Mouse (Mus musculus): ENCODE results near the gene Plppr2. TPM values are rescaled to one million over a fixed set of nuclear protein-coding genes. Genes with fewer than 3 reads are reported as not detected.

The Plppr2 gene
- polyA plus RNA-seq, 1 experiment: 182 TPM

GRCm38 (mm10) chr9:21963417-21963816, 26.6 kb downstream of the Plppr2 start, which contains the start of gene Epor:
Gene Epor, minus strand, starts transcription at chr9:21963506.
- no peak for TF ChIP-seq POLR2A (IDR thresholded peaks at IDR 0.05; ENCODE audit: borderline replicate concordance, extremely low read depth, insufficient read depth, insufficient read length, poor library complexity, severe bottlenecking)
- no peak for TF ChIP-seq CTCF (IDR thresholded peaks at IDR 0.05; ENCODE audit: borderline replicate concordance, extremely low read depth, insufficient read depth, insufficient read length)
- DNase-seq (ENCODE audit: low read depth): no peak

- TF ChIP-seq CTCF (IDR thresholded peaks at IDR 0.05; ENCODE audit: borderline replicate concordance, extremely low read depth, insufficient read depth, insufficient read length): no peak
- TF ChIP-seq POLR2A (IDR thresholded peaks at IDR 0.05; ENCODE audit: borderline replicate concordance, extremely low read depth, insufficient read depth, insufficient read length, poor library complexity, severe bottlenecking): no peak
- no peak for DNase-seq (ENCODE audit: low read depth)
Observed at GRCm38 (mm10) chr9:21968883-21969282, 32.0 kb downstream of the Plppr2 start.

- TF ChIP-seq POLR2A (IDR thresholded peaks at IDR 0.05; ENCODE audit: borderline replicate concordance, extremely low read depth, insufficient read depth, insufficient read length, poor library complexity, severe bottlenecking): no peak
- no peak for TF ChIP-seq CTCF (IDR thresholded peaks at IDR 0.05; ENCODE audit: borderline replicate concordance, extremely low read depth, insufficient read depth, insufficient read length)
- no peak for DNase-seq (ENCODE audit: low read depth)
Observed at GRCm38 (mm10) chr9:21969304-21969703, 32.5 kb downstream of the Plppr2 start.

GRCm38 (mm10) chr9:21976626-21977175, 39.9 kb downstream of the Plppr2 start:
- DNase-seq (ENCODE audit: low read depth): peak; percentile 35
- TF ChIP-seq CTCF (IDR thresholded peaks at IDR 0.05; ENCODE audit: borderline replicate concordance, extremely low read depth, insufficient read depth, insufficient read length): no peak
- TF ChIP-seq POLR2A (IDR thresholded peaks at IDR 0.05; ENCODE audit: borderline replicate concordance, extremely low read depth, insufficient read depth, insufficient read length, poor library complexity, severe bottlenecking): no peak

DNA sequence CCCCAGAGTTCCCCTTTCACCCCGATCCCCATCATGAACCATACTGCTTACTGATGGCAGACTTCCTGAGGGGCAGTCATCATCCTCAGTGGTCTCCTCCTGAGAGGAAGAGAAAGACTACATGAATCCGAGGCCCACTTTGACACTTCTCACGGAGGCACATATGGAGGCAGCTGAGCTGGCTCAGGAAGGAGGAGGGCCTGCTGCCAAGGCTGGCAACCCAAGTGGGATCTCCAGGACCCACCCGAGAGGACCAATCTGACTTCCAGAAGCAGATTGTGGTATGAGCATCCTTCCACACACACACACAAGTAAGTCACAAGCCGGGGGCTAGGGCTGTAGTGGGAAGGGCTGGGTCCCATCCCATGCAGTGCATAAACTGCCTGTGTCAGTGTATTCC, 40.5 kb downstream of the Plppr2 start:
- peak; percentile 61 for DNase-seq (ENCODE audit: low read depth)
- no peak for TF ChIP-seq CTCF (IDR thresholded peaks at IDR 0.05; ENCODE audit: borderline replicate concordance, extremely low read depth, insufficient read depth, insufficient read length)
- TF ChIP-seq POLR2A (IDR thresholded peaks at IDR 0.05; ENCODE audit: borderline replicate concordance, extremely low read depth, insufficient read depth, insufficient read length, poor library complexity, severe bottlenecking): no peak

DNA sequence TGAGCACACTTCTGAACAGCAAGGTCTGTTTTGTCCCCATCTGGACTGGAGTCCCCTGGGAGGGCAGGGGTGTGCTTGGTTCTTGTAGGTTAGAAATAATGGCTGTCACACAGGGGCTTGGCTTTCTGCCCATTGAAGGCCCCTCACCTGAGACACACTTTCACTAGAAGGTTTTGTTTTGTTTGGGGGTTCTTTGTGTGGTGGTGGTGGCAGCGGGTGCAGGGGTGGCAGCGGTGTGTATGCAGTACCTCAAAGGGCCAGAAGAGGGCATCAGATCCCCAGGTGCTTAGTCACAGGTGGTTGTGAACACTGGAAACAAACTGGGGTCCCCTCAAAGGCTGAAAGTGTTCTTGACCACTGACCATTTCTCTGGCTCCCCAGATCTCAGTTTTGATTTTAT, 41.1 kb downstream of the Plppr2 start:
- DNase-seq (ENCODE audit: low read depth): no peak
- TF ChIP-seq POLR2A (IDR thresholded peaks at IDR 0.05; ENCODE audit: borderline replicate concordance, extremely low read depth, insufficient read depth, insufficient read length, poor library complexity, severe bottlenecking): no peak
- peak; percentile 68 for TF ChIP-seq CTCF (IDR thresholded peaks at IDR 0.05; ENCODE audit: borderline replicate concordance, extremely low read depth, insufficient read depth, insufficient read length)

- TF ChIP-seq POLR2A (IDR thresholded peaks at IDR 0.05; ENCODE audit: borderline replicate concordance, extremely low read depth, insufficient read depth, insufficient read length, poor library complexity, severe bottlenecking): no peak
- TF ChIP-seq CTCF (IDR thresholded peaks at IDR 0.05; ENCODE audit: borderline replicate concordance, extremely low read depth, insufficient read depth, insufficient read length): no peak
- DNase-seq (ENCODE audit: low read depth): no peak
Observed at GRCm38 (mm10) chr9:21978398-21979128, 41.7 kb downstream of the Plppr2 start.

DNA sequence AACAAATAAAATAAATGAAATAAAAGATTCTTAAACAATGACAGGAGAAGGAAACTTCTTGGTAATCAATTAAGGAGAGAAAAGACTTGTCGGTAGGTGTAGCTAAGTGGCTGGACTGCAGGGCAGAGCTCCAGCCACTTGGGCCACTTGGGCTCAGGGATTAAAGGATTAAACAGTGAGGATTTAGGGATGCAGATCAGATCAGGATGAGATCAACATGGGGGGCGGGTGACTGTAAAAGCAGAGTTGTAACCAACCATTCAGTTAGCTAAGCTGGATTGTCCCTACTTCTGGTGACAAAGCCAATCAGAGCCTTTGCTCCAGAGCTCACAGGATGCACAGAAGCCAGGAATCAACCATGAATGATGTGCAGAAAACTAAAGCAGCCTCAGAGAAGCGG, 47.1 kb downstream of the Plppr2 start:
- DNase-seq (ENCODE audit: low read depth): peak; percentile 34
- TF ChIP-seq CTCF (IDR thresholded peaks at IDR 0.05; ENCODE audit: borderline replicate concordance, extremely low read depth, insufficient read depth, insufficient read length): no peak
- no peak for TF ChIP-seq POLR2A (IDR thresholded peaks at IDR 0.05; ENCODE audit: borderline replicate concordance, extremely low read depth, insufficient read depth, insufficient read length, poor library complexity, severe bottlenecking)

- DNase-seq (ENCODE audit: low read depth): no peak
- TF ChIP-seq POLR2A (IDR thresholded peaks at IDR 0.05; ENCODE audit: borderline replicate concordance, extremely low read depth, insufficient read depth, insufficient read length, poor library complexity, severe bottlenecking): no peak
- no peak for TF ChIP-seq CTCF (IDR thresholded peaks at IDR 0.05; ENCODE audit: borderline replicate concordance, extremely low read depth, insufficient read depth, insufficient read length)
Observed at GRCm38 (mm10) chr9:21987592-21988342, 50.9 kb downstream of the Plppr2 start.

DNA sequence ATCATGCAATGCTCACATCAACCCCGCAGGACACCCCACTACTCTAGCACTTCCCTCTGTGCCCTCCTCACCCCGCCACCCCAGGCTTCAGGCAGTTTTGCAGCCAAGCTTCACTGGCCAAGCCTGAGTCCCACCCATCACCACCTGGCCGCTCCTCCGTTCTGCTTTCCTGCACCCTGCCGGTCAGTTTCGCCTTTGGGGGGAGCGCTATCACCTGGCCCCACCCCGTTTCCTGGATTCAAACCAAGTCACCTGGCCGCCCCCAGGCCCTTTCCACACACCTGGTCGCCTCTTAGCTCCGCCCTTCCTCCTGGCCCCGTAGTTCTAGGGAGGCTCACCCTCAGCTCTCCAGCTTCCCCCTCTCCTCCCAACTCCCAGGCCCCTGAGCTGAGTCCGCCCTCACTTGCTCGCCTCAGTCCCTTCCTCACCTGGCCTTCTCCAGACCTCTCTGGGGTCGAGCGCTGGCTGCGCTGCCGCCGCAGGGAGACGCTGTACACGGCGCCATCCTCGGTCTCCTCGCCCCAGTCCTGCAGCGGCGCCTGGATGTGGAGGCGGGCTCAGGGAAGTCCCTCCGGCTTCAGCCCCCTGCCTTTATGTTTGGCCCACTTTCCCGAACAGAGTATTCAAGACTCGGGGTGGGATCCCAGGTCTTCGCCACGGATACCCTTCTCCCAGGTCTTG, 51.7 kb downstream of the Plppr2 start:
- no peak for DNase-seq (ENCODE audit: low read depth)
- TF ChIP-seq CTCF (IDR thresholded peaks at IDR 0.05; ENCODE audit: borderline replicate concordance, extremely low read depth, insufficient read depth, insufficient read length): no peak
- no peak for TF ChIP-seq POLR2A (IDR thresholded peaks at IDR 0.05; ENCODE audit: borderline replicate concordance, extremely low read depth, insufficient read depth, insufficient read length, poor library complexity, severe bottlenecking)

Data from brain, embryonic 14.5 days (tissue).